Mouse (Mus musculus) heart, postnatal 4 days (tissue): Measurements from ENCODE around the gene Mif4gd. TPM values are rescaled to one million over a fixed set of nuclear protein-coding genes. Genes with fewer than 3 reads are reported as not detected.
"Not testable (repeated sequence)": the region's sequence is repeated elsewhere in the genome, so short reads cannot be mapped to it uniquely, and the experiment has no call there.

Source experiments
- DNase-seq: peaks from one replicate; pipeline ENCODE4 v3.0.0; 2021
- total RNA-seq, 2 experiments: library from RNA; stranded (reverse); gene quantifications; 2 replicates each; pipeline ENCODE4 v1.2.3; 2021

Mif4gd gene
- 10 to 100 TPM; 34.0 to 40.6 TPM for total RNA-seq

DNA sequence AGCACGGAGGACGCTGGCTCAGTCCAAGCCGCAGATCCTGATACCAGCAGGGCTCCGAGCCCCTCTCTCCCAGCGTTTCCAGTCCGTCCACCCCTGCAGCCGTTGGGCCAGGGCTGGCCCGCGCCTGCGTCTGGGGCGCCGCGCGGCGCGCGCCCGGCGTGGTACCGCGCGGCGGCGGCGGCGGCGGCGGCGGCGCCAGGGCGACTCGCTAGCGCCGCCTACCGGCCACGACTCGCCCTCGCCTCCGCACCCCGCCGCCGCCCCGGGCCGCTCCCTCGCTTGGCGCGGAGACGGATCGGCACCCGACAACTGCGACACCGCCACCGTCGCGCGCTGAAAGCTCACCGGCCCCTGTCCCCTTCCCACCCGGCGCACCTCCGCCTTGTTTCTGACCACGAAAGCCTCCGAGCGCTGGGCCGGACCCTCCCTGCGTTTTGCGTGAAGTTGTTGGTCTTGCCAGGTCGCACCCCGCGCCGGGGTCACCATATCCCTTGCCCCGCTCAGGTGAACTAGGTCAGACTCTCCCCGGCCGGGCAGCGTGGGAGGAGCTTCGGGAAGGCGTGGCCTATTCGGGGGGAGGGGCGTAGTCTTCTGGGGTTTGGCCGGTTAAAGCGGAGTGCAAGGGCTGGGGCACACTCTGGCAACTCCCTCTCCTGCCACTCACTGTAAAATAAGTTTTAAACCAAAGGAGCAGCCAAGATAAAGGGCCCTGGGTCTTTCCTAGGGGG lies at the start of gene Mif4gd:
Gene Mif4gd (minus strand): TSS at position 560 of the 728 bp plus-strand sequence.
- DNase-seq = peak; percentile 95

DNA sequence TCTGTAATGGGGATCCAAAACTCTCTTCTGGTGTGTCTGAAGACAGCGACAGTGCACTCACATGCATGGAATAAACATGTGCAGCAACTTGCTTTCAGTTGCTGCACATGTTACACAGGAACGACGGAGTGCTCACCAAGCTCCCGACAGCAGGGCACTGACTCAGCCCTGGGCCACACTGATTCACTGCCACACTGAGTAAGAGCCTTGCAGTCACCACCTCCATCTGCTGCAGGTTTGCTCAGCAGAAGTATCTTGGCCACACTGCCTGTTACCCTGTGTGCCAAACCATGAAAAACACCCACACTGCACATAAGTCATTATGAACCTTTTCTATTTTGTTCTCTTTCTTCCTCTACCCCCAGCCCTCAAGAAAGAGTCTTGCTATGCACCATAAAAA lies 47.6 kb upstream of the Mif4gd start:
- DNase-seq = no peak

DNA sequence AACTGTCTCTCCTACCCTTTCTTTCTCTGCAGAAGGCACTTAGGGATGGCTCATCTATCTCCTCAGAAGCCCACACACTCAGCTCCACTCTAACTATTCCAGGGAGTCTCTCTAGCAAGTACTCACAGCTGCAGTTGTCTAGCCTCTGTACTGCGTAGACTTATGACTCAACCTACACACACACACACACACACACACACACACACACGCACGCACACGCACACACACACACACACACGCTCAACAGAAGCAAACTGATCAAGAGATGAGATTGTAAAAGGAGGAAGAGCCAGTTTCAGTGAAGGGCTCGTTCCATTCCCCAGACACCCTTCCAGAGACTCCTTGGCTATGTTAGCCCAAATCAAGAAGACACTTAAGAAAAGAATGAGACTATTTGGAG lies 45.8 kb upstream of the Mif4gd start:
- DNase-seq = no peak

DNA sequence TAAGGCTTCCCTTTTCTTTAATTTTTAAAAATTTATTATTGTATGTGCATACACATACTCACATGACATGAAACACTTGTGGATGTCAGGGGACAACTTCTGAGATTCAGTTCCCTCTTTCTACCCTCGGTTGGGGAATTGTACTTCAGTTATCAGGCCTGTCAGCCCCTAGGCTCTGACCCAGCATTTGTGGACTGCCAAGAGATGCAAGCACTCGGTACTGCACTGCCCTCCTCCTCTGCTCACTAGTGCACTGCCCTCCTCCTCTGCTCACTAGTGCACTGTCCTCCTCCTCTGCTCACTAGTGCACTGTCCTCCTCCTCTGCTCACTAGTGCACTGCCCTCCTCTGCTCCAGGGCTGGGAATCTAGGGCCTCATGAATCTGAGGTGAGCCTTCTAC lies 41.4 kb upstream of the Mif4gd start:
- DNase-seq = no peak

DNA sequence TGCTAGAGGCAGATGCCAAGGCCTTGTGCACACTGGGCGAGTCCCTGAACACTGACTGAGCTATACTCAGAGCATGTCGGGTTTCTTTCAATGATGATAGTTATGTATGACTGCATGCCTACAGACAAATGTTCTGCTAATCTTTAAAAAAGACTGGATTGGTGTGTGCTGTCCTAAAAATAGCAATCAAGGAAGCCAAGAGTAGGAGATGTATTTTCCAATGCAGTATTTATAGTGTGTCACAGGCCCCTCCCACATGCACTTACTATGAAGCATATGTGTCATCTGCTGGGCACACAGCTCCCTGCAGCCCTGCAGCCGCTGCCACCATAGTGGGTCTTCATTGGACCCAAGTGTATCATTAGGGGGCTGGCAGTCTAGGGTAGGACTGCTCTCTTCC lies 40.4 kb upstream of the Mif4gd start:
- DNase-seq = no peak

DNA sequence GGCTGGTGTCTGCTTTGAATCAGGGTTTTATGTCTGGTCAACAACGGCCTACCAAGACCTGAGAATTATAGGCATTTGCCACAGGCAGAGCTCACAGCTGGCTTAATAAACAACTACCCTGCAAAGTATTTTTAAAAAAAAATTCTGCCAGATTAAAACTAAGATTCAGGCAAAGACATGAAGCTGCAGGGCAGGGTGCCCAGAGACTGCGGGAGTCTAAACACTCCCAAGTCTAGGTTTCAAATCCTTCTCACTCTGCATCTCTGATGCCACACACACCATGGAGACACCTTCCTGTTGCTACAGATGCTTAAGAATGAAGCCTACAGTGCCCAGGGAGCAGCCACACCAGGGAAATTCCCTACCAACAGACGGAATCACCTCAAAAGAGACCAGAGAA lies 38.9 kb upstream of the Mif4gd start:
- no peak for DNase-seq

DNA sequence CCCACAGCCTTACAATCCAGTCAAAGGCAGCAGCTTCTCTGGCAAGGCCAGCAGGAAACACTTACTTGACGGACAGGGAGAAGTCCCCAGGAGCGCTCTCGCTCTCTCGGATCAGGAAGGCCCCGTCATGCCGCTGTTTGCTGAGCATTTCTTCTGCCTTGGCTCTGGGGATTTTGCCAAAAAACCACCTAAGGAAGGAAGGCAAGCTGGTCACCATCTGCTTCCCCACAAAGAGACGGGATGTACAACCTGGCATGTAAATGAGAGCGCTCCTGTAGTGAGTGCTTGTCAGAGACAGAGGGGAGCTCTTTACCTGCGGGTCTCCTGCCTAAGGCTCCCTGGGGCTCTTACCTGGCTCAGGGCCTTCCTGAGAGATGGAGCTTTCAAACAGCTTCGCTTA lies 36.9 kb upstream of the Mif4gd start:
- no peak for DNase-seq

DNA sequence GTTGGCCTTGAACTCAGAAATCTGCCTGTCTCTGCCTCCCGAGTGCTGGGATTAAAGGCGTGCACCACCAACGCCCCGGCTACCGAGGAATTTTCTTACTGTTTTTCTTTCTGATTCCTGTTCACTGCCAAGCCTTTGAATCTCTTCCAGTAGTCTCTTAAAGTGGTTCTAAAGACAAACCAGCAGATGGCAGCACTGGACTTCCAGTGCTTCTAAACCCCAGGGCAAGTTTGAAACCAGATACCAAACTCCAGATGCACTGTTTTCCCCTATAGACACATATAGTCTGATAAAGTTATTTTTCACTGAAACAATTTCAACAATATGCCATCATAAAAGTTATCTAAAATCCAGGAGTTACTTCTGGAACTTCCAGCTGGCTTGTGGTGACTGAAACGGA lies 34.7 kb upstream of the Mif4gd start:
- peak; percentile 73 for DNase-seq

DNA sequence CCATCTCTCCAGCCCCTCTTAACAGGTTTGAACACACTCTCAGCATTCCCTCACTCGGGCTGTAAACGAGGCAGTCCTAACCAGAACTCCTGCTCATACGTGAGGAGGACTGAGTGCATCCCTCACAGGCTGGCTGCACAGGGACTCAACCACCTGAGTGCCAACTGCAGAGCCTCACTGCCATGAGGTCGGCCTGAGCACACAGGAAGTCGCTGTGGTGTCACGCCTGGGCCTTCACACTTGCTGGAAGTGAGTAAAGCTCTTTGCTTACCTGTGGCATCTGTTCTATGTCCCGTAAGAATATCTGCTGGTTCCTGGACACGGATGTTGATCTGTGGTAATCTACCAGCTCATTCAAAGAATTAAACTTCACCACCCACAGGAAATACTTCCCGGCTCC lies 33.7 kb upstream of the Mif4gd start:
- DNase-seq = no peak

DNA sequence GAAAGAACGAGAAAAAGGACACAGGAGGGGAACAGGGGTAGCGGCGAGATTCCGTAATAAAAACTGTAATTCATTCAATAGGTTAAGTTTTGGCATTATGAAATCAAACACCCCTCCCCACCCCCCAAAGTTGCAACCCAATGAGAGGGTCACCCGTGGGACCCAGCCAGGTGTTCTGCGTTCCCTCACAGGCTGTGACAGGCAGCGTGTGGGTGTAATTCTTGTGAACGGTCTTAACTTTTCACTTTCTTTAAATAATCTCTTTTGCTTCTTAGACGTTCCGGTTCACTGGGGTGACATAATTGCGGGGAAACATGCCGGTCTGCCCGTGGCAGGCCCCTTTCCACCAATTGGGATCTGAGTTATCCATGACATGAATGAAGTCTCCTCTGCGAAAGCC lies 32.7 kb upstream of the Mif4gd start:
- not testable (repeated sequence) for DNase-seq

DNA sequence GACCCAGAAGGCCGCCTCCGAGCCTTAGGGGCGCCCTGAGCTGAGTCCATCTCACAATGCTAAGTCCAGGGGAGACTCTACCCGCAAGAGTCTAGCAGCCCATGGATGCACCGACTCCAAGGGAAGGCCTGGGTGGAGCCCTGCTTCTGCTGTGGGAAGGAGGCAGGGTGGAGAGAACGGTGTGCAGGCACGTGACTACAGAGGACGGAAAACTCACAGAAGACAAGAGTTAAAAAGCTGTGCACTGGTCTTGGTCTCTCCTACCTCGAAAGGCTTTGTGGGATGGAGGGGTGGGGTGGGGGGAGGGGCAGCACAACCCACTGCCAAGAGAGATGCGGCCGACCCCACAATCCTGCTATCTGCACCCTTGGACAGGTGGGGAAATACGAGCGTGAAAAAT lies 31.5 kb upstream of the Mif4gd start:
- no peak for DNase-seq

DNA sequence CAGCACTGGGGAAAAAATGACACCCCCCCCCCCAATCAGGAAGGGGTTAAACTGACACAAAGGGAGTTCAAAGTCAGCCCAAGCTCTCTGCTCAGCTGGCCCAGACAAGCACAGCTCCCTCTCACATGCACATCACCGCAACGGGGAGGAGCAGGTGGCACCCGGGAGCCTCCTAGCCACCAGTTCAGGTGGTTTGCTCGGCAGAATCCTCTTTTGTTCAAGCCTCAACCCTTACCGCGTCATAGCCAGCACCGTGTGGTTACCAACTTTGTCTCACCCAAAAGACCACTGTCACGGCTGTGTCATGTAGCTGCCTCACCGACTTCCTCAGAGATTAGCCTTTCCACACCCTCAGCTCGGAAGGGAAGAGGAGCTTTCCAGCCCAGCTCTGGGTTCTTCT lies 30.5 kb upstream of the Mif4gd start:
- no peak for DNase-seq

DNA sequence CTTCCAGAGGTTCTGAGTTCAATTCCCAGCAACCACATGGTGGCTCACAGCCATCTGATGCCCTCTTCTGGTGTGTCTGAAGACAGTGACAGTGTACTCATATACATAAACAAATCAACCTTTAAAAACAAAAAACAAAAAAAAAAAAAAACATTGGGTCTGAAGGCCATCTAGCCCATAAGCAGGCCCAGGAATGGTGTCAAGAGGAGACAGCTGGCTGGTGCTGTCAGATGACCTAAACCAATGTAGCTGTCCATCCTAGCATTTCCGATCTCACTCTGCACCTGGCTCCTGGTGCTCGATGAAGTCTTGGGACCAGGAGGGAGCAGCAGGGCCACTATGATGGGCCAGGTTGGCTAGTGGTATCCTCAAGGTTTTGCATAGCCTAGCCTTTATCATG lies 29.9 kb upstream of the Mif4gd start:
- no peak for DNase-seq

DNA sequence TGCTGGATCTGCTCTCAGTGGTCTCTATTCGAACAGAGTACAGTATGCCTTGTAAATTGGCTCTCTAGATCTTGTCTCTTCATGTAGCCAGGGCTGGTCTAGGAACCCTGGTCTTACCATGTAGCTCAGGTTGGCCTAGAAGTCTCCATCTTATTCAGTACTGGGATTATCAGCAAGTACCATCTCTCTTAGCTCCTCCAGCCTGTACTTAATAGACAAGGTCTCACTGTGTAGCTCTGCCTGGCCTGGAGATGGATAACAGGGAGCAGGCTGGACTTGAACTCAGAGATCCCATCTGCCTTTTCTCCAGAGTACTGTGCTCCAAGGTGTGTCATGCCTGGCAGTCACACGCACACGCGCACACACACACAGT lies 28.9 kb upstream of the Mif4gd start:
- DNase-seq = no peak

DNA sequence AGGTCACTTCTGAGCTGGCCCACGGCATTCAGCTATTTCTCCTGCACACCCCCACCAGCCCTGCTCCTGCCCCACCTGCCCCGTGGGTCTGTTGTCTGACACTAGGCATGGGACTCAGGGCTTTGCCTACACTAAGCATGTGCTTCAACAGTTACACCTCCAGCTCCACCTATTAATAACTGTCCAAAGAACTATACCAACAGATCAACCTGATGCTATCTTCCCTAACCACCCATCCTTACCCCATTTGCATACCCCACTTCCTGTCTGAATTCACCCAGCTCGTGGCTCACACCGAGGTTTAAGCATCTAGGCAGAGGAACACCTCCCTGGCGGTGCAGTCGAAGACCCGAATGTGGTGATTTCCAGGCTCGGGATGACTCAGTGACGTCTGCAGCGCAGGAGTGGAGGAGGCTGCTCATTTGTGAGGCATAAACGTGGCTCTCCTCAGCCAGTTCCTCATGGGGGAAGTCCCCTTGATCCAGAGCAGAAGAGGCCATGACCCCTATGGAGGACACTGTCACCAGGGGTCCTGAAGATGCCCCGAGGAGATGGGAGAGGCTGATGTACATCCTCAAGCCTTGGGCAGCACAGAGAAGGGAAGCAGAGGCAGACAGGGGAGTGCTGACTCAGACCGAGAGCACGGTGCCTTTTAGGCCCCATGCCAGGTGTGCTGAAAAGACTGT lies 28.4 kb upstream of the Mif4gd start:
- no peak for DNase-seq

DNA sequence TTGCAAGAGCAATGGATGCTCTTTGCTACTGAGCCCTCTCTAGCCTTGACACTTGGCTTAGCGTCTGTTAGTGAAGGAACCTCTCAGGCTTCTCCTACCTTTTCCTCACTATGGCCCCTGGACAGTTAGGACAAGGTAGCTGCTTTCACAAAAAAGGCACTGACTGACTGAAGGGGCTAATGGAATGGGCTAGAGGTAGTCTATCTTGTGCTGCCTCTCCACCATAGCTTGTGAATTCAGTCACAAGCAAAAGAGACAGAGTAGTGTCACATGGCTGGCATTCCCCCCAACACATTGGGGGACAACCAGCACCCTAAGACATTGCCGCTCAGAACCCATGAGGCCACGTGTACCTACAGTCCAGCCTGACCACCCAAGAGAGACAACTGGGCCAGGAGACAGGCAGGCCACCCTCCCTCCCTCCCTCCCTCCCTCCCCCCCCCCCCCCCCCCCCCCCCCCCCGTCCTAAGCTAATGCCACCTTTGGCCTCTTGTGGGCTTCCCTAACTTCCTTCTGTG lies 27.6 kb upstream of the Mif4gd start:
- DNase-seq = no peak

DNA sequence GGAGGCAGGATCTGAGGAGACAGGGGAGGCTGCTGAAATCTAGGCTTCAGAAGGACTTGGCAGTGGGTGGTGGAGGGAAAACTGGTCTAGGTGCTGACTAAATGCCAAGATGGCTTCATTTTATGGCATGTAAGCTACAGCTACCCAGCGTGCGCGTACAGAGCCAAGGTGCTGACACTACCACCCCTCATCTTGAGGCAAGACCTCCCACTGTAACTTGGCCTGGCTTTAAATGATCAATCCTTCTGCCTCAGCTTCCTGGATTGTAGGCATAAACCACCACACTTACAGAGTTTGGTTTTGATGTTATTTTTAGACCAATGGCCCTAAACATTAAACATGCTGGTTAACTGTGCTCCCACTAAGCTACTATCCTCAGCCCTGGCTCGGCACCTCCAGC lies 26.8 kb upstream of the Mif4gd start:
- DNase-seq = no peak

DNA sequence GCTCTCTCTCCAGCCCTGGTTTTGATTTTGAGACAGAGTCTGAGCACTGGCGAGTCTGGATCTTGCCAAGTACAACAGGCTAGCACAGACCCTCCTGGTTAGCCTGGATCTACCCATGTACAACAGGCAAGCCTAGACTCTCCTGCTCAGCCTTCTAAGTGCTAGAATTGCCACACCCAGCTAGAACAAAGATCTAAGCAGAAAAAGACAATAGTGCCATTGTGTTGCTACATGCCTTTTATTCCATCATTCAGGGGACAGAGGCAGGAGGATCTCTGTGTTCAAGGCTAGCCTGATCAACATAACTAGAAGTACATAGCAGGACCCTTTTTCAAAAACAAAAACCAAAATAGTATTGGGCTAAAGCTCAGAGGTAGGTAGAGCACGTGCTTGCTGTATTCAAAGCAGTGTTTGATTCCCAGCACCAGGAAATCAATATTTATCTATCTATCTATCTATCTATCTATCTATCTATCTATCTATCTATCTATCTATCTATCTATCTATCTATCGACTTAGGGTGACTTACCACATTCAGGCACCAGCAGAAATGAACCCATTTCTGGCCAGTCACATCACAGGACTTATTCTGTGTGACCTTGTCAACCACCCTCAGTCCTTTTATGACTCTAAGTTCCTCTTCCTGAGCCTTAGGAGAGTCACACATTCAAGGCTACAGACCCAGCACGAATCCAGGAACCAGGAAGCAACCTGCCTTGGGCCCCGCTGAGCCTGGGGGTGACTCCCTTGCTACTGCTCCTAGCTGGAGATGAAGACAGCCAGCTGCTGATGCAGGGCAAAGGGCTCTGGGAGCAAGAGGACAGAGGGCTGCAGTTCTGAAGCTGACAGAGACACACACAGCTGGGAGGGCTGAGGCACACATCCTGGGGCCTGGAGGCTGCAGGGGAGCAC lies 26.0 kb upstream of the Mif4gd start:
- DNase-seq = no peak

DNA sequence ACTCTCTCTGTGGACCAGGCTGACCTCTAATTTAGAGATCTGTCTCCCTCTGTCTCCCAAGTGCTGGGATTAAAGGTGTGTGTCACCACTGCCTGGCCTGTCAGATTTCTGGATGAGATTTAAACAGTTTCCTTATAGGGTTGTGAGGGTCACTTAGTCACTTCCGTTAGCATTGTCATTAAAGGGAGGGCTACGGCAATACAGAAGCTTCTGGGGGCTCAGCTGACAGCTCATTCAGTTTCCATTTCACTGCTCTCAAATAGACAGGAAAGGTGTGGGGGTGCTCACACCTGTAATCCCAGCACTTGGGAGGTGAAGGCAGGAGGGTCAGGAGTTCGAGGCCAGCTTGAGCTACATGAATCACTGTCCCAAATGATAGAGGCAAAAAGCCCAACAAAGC lies 24.2 kb upstream of the Mif4gd start:
- no peak for DNase-seq

DNA sequence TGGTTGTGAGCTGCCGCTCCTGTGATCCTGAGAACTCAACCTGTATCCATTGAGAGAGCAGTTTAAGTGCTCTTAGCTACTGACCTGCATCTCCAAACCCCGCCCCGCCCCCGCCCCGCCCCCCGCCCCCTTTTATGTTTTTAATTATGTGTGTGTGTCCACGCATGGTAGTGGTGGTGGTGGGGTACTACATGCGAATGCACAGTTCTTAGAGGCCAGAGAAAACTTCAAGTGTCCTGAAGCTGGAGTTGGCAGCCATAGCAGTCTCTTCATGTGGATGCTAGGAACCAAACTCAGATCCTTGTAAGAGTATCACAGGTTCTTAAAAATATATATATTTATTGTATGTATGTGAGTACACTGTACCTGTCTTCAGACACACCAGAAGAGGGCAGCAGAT lies 22.7 kb upstream of the Mif4gd start:
- DNase-seq = no peak

DNA sequence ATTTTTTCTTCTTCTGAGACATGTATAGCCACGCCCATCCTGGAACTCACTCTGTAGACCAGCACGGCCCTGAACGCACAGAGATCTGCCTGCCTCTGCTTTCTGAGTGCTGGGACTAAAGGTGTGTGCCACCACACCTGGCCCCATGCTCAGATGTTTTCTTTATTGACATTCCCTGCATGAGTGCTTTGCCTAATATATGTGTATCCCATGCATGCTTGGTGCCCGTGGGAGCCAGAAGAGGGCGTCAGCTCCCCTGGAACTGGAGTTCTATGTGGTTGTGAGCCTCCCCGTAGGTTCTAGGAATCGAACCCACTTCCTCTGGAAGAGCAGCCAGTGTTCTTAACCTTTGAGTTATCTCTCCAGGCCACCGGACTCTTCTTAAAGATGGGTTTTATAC lies 22.3 kb upstream of the Mif4gd start:
- DNase-seq = no peak

DNA sequence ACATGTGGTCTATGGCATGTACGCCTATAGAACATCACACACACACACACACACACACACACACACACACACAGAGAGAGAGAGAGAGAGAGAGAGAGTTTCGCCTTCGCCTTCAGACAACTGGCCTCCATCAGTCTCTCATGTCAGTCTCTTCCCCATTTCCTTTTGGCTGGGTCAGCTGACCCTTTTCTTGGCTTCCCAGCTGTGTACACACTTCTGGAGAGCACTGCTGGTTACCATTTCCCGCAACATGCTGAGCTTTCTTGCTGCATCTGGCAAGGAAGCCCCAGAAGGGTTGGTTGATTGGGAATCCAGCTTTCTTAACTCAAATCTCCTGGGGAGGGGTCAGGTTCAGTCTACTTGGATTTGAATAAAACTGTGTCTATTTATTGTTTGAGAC lies 21.3 kb upstream of the Mif4gd start:
- no peak for DNase-seq

DNA sequence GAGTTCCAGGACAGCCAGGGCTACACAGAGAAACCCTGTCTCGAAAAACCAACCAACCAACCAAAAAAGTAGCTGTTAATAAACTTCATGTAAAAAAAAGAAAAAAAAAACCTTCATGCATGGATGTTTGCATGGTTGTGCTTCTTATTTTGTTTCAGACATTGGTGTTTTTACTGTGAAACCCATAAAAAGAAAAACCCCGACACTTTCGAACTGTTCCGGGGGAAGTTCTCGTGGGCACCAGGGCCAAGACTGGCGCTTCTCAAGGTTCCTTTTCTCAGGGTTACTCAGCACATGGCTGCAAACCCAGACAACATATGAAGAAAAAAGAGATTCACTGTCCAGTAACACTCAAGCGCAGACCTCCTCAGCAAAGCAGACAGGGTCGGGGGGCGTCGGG lies 20.1 kb upstream of the Mif4gd start:
- no peak for DNase-seq
